Mouse (Mus musculus): Measurements from ENCODE around the gene Pi4k2a. TPM values are rescaled to one million over a fixed set of nuclear protein-coding genes. Genes with fewer than 3 reads are reported as not detected.

The Pi4k2a gene
- polyA plus RNA-seq, 1 experiment from 2014 or later = 20.9 TPM

DNA sequence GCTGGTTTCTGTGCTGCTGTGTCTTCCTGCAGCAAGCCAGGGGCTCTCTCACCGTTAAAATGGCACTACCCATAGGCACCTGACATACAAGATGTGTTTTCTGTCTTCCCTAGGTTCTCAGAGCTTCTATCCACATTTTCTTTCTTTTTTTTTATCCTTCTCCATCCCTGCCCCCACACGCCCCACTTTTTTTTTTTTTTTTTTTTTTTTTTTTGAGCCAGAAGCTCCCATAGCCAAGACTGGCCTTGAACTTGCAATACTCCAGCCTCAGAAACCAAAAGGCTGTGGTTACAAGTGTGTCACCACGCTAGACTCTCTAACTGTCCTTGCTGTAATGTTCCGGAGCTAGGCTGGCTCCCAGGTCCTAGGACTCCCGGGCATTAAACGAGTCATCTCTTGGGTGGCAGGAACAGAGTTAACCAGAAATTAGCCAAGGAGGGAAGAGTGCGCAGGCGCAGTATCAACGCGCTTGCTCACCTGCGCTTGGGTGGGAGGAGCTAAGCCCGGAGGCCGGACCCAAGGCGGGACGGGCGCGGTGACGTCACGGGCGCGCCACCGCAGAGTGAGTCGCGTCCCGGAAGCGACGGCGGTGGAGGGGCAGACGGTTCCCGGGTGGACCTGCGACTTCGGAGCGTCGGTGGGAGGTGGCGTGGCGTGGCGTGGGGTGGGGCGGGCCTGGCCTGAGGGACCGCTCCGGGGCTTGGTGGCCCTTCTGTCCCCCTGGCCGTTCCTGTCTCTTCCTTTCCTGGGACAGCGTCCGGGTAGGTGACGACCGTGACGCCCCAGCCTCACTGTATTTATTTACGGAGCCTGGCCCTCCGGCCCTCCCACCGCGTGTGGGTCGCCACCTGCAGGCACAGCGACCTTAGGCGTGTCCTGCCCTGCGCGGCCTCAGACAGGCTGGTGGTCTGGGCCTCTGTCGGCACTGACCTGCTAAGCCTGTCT is 80.0 kb downstream of the Pi4k2a start:
- peak overlapping the region; percentile 92 for H3K4me2 ChIP-seq (replicated peaks; ENCODE audit: low read depth, low read length)
- peaks cover 6% of the 10 kb centered on the region; the same call in 1 of the 2 replicates for H3K4me1 ChIP-seq (replicated peaks; ENCODE audit: control insufficient read depth, insufficient read depth, low read length)
- peak overlapping the region; percentile 47; the same call in 1 of the 2 replicates for H3K27ac ChIP-seq (ENCODE audit: low read depth, low read length)
- peak; percentile 96 for DNase-seq (ENCODE audit: low spot score)
- H3K9ac ChIP-seq (ENCODE audit: low read depth, low read length) = peak overlapping the region; percentile 90
- peak overlapping the region; percentile 92 for H3K4me3 ChIP-seq (ENCODE audit: low read depth, low read length)
- no peaks in the 10 kb centered on the region for H3K9me3 ChIP-seq (ENCODE audit: control insufficient read depth, low read length)
- 0 out of 2 replicates have a peak, but pooled peaks cover 7% of the 10 kb centered on the region for H3K27me3 ChIP-seq (ENCODE audit: control insufficient read depth, insufficient read depth, low read length)
- WGBS = 2% methylated on average over 52 of the region's 56 CpGs
- H3K36me3 ChIP-seq (ENCODE audit: control insufficient read depth, insufficient read depth, low read length) = no peaks in the 10 kb centered on the region
- peak; percentile 92 for ATAC-seq (ENCODE audit: low FRiP score)

Other genes starting within 250 kb of the Pi4k2a start
- gene Frat2, start 242.3 kb upstream of the Pi4k2a start, polyA plus RNA-seq (2014; fragmentation: Nextera tagmentation; extraction: Ambion mirVana) = 5.0 and 6.8 TPM in 2 replicates
- gene Rrp12, start 194.3 kb upstream of the Pi4k2a start, polyA plus RNA-seq (2014; fragmentation: Nextera tagmentation; extraction: Ambion mirVana) = 11.5 and 13.8 TPM in 2 replicates
- 767 and 789 TPM in 2 replicates for gene Pgam1, start 178.5 kb upstream of the Pi4k2a start, polyA plus RNA-seq (2014; fragmentation: Nextera tagmentation; extraction: Ambion mirVana)
- gene Exosc1, start 157.0 kb upstream of the Pi4k2a start, polyA plus RNA-seq (2014; fragmentation: Nextera tagmentation; extraction: Ambion mirVana) = 77.2 and 83.2 TPM in 2 replicates
- gene Zdhhc16, start 157.0 kb upstream of the Pi4k2a start, polyA plus RNA-seq (2014; fragmentation: Nextera tagmentation; extraction: Ambion mirVana) = 59.0 and 59.1 TPM in 2 replicates
- gene Mms19, start 109.3 kb upstream of the Pi4k2a start, polyA plus RNA-seq (2014; fragmentation: Nextera tagmentation; extraction: Ambion mirVana) = 32.5 and 32.6 TPM in 2 replicates
- gene Ubtd1, start 108.7 kb upstream of the Pi4k2a start, polyA plus RNA-seq (2014; fragmentation: Nextera tagmentation; extraction: Ambion mirVana) = 6.5 and 7.7 TPM in 2 replicates
- not detected in 2 replicates for gene Ankrd2, start 54.5 kb upstream of the Pi4k2a start, polyA plus RNA-seq (2014; fragmentation: Nextera tagmentation; extraction: Ambion mirVana)
- gene Hoga1, start 44.9 kb upstream of the Pi4k2a start, polyA plus RNA-seq (2014; fragmentation: Nextera tagmentation; extraction: Ambion mirVana) = 0.67 and 1.1 TPM in 2 replicates
- gene 4933411K16Rik, start 38.2 kb upstream of the Pi4k2a start, polyA plus RNA-seq (2014; fragmentation: Nextera tagmentation; extraction: Ambion mirVana) = 0.11 TPM in 1 of 2 replicates, not detected in the other
- gene Morn4, start 4.1 kb upstream of the Pi4k2a start, polyA plus RNA-seq (2014; fragmentation: Nextera tagmentation; extraction: Ambion mirVana) = 75.1 and 76.1 TPM in 2 replicates
- 11.0 and 14.1 TPM in 2 replicates for gene Avpi1, start 38.6 kb downstream of the Pi4k2a start, polyA plus RNA-seq (2014; fragmentation: Nextera tagmentation; extraction: Ambion mirVana)
- gene Marveld1, start 56.9 kb downstream of the Pi4k2a start, polyA plus RNA-seq (2014; fragmentation: Nextera tagmentation; extraction: Ambion mirVana) = 6.4 and 6.9 TPM in 2 replicates
- gene Zfyve27, start 73.5 kb downstream of the Pi4k2a start, polyA plus RNA-seq (2014; fragmentation: Nextera tagmentation; extraction: Ambion mirVana) = 17.8 and 18.4 TPM in 2 replicates
- 0.80 and 0.85 TPM in 2 replicates for gene Sfrp5, start 111.8 kb downstream of the Pi4k2a start, polyA plus RNA-seq (2014; fragmentation: Nextera tagmentation; extraction: Ambion mirVana)
- 3.9 and 5.0 TPM in 2 replicates for gene Golga7b, start 157.1 kb downstream of the Pi4k2a start, polyA plus RNA-seq (2014; fragmentation: Nextera tagmentation; extraction: Ambion mirVana)

All from hindbrain, embryonic 11.5 days (tissue).